Mouse (Mus musculus) kidney, adult 18-20 months (tissue): ENCODE data around the gene Msi2.
A peak's percentile ranks its signal among the peaks of the same experiment; 100 is the strongest.

Experiments used
- DNase-seq: peaks from one replicate; pipeline ENCODE4 v3.0.0; 2021

Msi2 gene

GRCm38 (mm10) chr11:88613008-88613407, 105.3 kb downstream of the Msi2 start:
- peak; percentile 57 for DNase-seq

- DNase-seq = no peak
These were observed 106.2 kb downstream of the Msi2 start for GRCm38 (mm10) chr11:88612141-88612540.

GRCm38 (mm10) chr11:88610809-88611208, 107.5 kb downstream of the Msi2 start:
- no peak for DNase-seq

- no peak for DNase-seq
These were observed 108.2 kb downstream of the Msi2 start for GRCm38 (mm10) chr11:88610112-88610511.

- no peak for DNase-seq
These were observed 109.7 kb downstream of the Msi2 start for GRCm38 (mm10) chr11:88608584-88608983.

- DNase-seq = no peak
These were observed 110.5 kb downstream of the Msi2 start for GRCm38 (mm10) chr11:88607725-88608383.

DNA sequence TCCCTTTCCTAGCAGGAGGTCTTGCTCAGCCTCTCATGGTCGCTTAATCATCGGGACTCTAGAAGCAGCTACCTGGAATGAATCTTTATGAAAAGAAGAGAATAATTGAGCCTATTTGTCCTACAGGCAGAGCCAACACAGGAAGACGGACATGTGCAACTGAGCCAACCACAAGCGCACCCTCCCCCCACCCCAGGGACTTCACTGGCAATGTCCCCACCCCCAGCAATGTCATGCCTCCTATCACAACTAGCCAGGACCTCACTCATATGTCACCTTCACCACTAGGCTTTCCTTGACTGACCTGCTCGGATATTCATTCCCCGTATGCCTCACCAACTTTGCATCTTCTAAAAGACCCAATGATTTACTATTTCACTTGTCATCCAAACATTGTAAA, 112.5 kb downstream of the Msi2 start:
- no peak for DNase-seq

DNA sequence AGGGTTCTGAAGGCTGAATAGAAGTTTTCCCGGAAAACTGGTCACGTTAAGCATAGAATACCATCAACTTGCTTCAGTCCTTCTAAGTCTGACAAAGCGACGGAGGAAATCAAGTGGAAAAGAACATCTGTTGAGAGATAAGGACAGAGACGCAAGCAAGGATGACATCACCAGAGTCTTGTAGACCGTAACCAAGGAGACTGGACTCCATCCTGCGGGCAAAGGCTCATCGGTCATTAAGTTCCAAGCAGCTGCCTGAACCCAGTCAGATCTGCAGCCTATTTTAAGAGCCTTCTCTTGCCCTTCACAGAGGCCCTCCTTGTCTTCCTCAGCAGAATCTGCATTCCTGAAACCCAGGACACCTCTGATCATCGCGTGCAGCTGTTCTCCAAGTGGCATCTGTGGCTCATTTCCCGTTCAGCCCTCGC, 113.2 kb downstream of the Msi2 start:
- no peak for DNase-seq

DNA sequence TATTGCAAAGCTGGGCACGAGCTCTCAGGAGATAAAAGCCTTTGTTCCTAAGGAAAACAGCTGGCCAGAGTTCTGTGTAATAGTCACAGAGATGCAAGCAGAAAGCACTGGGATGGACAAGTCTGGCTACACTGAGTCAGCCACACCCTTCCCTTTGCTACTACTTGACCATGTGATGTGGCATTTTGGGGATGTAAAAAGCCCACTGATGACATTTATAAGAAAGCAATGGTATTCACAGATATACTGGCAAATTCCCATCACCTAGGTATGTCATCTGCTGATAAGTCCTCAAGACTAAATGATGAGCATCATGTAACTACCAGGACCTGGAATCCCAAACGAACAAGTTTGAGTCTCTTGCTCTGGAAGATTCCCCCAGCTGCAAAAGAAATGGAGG, 113.7 kb downstream of the Msi2 start:
- DNase-seq = no peak

DNA sequence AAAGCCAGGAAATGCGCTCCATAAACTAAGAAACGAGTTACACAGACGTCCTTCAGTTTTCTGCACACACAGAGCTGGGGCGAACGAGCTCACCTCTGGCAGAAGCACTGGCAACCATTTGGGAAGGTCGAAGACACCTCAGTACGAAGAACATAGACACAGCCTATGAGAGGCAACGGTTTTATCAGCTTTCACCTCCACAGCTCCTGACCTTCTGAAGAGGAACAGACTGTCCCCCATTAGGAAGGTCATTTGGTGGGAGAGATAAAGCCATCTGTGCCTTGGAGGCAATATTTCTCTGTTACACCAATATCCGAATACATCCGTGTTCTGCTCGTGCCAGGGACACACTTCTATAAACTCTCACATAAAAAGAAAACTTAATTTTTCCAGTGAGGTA, 114.9 kb downstream of the Msi2 start:
- DNase-seq = no peak

DNA sequence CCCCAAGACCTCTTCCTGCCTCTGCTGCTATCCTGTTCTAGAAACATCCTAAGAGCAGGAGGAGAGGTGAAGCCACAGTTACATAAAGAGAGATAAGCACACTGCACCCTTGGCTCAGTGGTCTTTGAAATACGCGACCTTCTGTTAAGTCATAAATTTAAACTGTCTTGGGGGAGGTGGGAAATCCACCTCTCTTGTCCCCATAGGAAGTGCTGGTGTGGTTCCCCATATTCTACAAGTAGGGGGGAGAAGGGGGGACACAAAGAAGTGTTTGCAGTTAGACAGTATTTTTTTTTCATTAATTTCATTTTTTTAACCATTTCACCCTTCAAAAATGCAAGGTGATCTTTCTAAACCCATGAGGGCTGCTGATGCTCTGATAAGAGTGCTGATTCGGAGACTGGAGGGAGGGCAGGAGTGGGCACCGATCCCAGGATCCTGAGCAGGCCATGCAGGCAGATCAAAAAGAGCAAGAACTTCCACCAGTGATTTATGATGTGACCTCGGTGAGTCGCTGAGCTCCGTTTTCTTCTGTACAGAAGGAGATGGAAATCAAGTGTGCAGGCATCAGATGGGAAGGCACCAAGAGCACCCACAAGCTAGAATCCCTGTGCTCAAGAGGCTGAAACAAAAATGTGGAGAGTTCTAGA, 115.7 kb downstream of the Msi2 start:
- no peak for DNase-seq

GRCm38 (mm10) chr11:88600194-88600593, 118.1 kb downstream of the Msi2 start:
- DNase-seq = no peak

- DNase-seq = no peak
These were observed 118.8 kb downstream of the Msi2 start for GRCm38 (mm10) chr11:88599332-88600130.

- no peak for DNase-seq
These were observed 119.5 kb downstream of the Msi2 start for GRCm38 (mm10) chr11:88598848-88599175.

GRCm38 (mm10) chr11:88598150-88598847, 120.0 kb downstream of the Msi2 start:
- no peak for DNase-seq

DNA sequence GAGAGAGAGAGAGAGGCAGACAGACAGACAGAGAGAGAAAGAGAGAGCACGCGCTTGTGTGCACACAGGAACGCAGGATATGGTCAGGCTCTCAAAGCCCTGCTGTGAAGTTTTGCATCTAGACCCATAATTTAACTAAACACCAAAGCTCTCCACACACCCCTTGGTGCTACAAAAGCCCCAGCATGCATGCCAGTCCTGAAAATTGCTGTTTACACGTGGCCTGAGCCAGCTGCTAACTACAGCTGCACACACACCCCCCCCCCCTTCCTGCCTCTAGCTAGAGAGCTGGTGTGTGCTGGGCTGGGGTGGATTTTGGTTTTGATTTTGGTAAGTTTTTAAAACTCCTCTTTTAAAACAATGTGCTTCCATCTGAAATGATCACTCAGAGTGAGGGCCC, 122.7 kb downstream of the Msi2 start:
- no peak for DNase-seq

DNA sequence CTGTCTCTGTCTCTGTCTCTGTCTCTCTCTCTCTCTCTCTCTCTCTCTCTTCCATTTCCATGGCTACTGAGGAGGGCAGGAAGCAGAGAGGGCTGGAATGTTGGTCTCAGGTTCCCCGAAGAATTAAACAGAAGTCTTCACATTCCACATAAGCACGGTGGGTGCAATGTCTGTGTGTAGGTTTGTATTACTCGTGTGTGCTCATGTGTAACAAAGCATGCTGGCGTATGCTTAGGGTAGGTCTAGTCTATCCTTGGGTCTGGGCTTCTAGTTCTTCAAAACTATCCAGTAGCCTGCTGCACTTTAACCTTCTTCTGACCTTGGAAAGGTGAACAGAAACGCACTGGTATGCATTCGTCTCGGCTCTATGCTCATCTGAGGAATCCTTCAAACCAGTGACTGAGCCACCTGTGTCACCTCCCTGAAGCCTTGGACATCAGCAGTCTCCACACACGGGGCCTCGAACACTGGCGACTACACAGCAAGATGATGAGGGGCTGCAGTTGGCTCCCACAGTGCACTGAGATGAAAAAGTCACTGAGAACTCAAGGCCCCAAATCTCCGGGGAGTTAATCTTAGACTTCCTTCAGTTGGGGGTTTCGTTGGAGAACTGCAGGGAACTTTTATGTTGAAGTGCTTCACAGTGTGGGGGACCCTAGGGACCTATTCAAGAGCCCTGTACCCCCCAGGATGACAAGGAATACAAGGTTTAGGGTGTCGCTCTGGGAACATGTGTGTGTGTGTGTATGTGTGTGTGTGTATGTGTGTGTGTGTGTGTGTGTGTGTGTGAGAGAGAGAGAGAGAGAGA, 123.3 kb downstream of the Msi2 start:
- no peak for DNase-seq

DNA sequence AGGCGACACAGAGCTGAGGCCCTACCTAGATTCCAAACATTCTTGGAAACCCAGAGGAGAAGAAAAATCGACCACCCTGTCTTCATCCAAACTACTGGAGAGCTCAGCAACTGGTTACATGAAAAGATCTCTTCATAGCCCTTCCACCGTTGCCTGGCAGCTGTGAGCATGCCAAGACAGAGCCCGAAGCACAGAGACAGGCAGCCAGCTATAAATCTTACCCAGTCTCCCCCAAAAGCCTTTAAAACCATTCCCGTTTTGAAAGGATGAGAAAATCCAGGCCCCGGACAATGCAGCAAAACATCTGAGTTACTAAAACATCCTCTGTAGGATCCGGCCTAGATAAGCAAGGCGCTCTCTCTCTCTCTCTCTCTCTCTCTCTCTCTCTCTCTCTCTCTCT, 124.3 kb downstream of the Msi2 start:
- no peak for DNase-seq

DNA sequence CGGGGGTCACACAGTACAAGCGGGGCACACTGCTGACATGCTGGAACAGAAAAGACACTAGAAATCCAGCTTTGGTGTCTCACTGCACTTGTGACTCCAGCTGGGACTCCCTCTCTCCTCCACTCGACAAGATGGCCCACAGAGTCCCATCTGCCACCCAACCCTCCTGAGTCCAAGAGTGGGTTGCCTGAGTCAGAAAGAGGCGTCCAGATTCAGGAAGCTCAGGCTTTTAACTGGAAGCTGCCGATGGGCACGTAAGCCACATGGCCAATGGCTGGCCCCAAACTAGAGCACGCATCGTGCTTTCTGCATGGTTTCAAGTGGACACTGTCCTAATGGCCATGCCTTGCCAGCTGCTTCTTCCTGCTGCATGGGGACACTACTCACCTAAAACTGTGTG, 126.2 kb downstream of the Msi2 start:
- DNase-seq = no peak

DNA sequence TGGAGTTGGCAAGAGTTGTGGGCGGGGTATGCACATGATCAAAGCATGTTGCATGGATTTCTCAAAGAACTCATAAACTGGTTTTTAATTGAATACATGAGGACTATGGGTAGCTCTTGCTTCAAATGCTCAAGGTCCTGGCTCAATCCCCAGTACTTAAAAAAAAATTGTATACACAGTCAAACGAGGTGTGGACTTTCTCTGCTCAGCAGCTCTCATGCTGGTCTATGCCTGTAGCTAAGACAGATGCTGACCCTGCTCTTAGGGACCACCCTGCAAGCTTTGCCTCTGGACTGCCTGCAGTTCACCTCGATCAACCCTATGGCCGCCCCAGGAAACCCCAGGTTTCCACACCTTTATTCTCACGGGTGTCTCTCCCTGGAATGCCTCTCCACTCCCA, 127.7 kb downstream of the Msi2 start:
- DNase-seq = no peak

DNA sequence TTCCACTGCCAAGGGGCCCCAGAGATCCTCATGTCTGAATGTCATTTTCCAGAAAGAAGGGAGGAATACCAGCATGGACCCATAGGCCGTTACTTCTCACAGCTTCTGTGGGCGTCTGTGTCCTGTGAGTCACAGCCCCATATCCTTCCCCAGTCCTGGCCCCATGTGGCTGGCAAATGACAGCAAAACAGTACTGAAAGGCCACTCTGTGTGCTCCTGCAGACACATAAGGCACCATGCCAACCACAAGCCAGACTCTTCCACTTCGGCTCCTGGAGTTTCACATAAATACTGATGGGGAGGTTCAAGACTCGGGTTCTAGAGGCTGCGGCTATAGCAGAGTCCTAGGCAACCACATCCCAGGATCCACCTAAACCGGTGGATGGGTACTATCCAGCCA, 128.7 kb downstream of the Msi2 start:
- no peak for DNase-seq

GRCm38 (mm10) chr11:88588688-88589210, 129.6 kb downstream of the Msi2 start:
- no peak for DNase-seq
